Comparison of ENCODE assay signal across 9 mouse cellular contexts in genomic region chr3:89481488-89481887, GRCm38 (mm10). TPM values are rescaled to one million over a fixed set of nuclear protein-coding genes. Genes with fewer than 3 reads are reported as not detected.
DNase-seq lines count a peak whose midpoint lies in the region; ATAC-seq and TF ChIP-seq lines count a peak whose summit lies in the region.
"Had no signal": no experiment of that assay in that cellular context is flagged by ENCODE, and none has a peak within 500 bp of the region (broad histone marks: within the 10 kb centered on the region; RNA-seq: fewer than 3 reads in every experiment).

No protein-coding gene starts in this region.

- peak; percentile 61 for TF ChIP-seq CTCF in gastrocnemius, adult 2 months (IDR thresholded peaks at IDR 0.05)
- peak; percentile 94 for TF ChIP-seq CTCF in Patski (IDR thresholded peaks at IDR 0.05)

- in situ Hi-C loops in Patski (cut with MboI; ENCODE audit: low pct_unique_long_range_greater_than_20kb), result loop anchor here (5.0 kb wide), 1 partner anchor 144 kb away; the partner anchor contains the start of gene Efna4

- intact Hi-C loops in gastrocnemius, adult 2 months (cut with DNase I), result no loop called here

- DNase-seq in gastrocnemius, adult 2 months, result peak; percentile 20
- DNase-seq in gastrocnemius, postnatal 4 days (ENCODE audit: low spot score in 2 of 2), result no peak
- DNase-seq in 3T3-L1 (ENCODE audit: low read depth, low spot score), result peak; percentile 49
- DNase-seq in Patski (ENCODE audit: low read depth, low spot score), result no peak
- peak; percentile 38 to 55 for DNase-seq in lung, postnatal 4 days
- DNase-seq in layer of hippocampus, adult 8-10 months (ENCODE audit: low spot score in 2 of 2), result no peak
- DNase-seq in adrenal gland, adult 8-10 months, result no peak
- no peak for DNase-seq in gastrocnemius, postnatal 10 days

- H3K27me3 ChIP-seq in Patski, result peaks cover 2% of the 10 kb centered on the region
- H3K27me3 ChIP-seq: heart, embryonic 15.5 days had no signal

- H3K27ac ChIP-seq in gastrocnemius, adult 2 months, result no peak overlapping the region
- H3K27ac ChIP-seq: heart, embryonic 15.5 days had no signal

- H3K4me3 ChIP-seq in gastrocnemius, adult 2 months, result no peak overlapping the region
- H3K4me3 ChIP-seq: heart, embryonic 15.5 days had no signal

- CTCF ChIA-PET in Patski (lab: Charles Lee), result interaction anchor here (0.7 to 2.7 kb wide), 6 partner anchors 12 to 142 kb away, joined by 3 to 22 read pairs (median 5); partner anchors contain the start of genes Cks1b and Shc1

- POLR2A ChIA-PET in Patski (lab: Charles Lee), result interaction anchor here (1.0 to 1.5 kb wide), 3 partner anchors 9 to 85 kb away, joined by 3 to 4 read pairs (median 3); no protein-coding TSS in a partner anchor

- no peak for ATAC-seq in Patski

RNA-seq across cellular contexts. Expression of gene Pmvk, which starts 27.1 kb away (rescaled TPM):
- total RNA-seq in gastrocnemius, adult 2 months (2021), result 10 to 100 TPM in 1 of 2 experiments, 1 to 10 TPM in 1; 6.3 to 11.1 TPM
- 10 to 100 TPM; 13.1 to 16.1 TPM for total RNA-seq in gastrocnemius, postnatal 4 days (2021)
- 40.7 TPM for polyA plus RNA-seq in Patski (2021)
- total RNA-seq in layer of hippocampus, adult 8-10 months (2022), result 10 to 100 TPM; 29.5 to 33.7 (median 31.3) TPM
- total RNA-seq in adrenal gland, adult 8-10 months (2022), result 10 to 100 TPM; 14.3 to 19.5 (median 15.7) TPM
- 1 to 10 TPM; 9.8 to 9.9 TPM for total RNA-seq in gastrocnemius, postnatal 10 days (2021)

RNA-seq across cellular contexts. Expression of gene Kcnn3, which starts 38.5 kb away (rescaled TPM):
- 1 to 10 TPM; 1.4 to 4.1 TPM for total RNA-seq in gastrocnemius, adult 2 months (2021)
- 10 to 100 TPM; 13.6 to 16.5 TPM for total RNA-seq in gastrocnemius, postnatal 4 days (2021)
- 0.04 TPM for polyA plus RNA-seq in Patski (2021)
- total RNA-seq in layer of hippocampus, adult 8-10 months (2022), result 10 to 100 TPM; 21.9 to 26.5 (median 25.8) TPM
- 1 to 10 TPM; 3.8 to 6.6 (median 5.2) TPM for total RNA-seq in adrenal gland, adult 8-10 months (2022)
- total RNA-seq in gastrocnemius, postnatal 10 days (2021), result 10 to 100 TPM in 1 of 2 experiments, 1 to 10 TPM in 1; 6.9 to 11.9 TPM

RNA-seq across cellular contexts. Expression of gene Pbxip1, which starts 45.0 kb away (rescaled TPM):
- total RNA-seq in gastrocnemius, adult 2 months (2021), result 100 to 1,000 TPM; 202 to 227 TPM
- 100 to 1,000 TPM; 193 to 208 TPM for total RNA-seq in gastrocnemius, postnatal 4 days (2021)
- 354 TPM for polyA plus RNA-seq in Patski (2021)
- total RNA-seq in layer of hippocampus, adult 8-10 months (2022), result 10 to 100 TPM; 39.6 to 71.2 (median 51.8) TPM
- 100 to 1,000 TPM in 2 of 4 experiments, 10 to 100 TPM in 2; 57.0 to 119 (median 81.5) TPM for total RNA-seq in adrenal gland, adult 8-10 months (2022)
- total RNA-seq in gastrocnemius, postnatal 10 days (2021), result 100 to 1,000 TPM; 155 to 167 TPM

RNA-seq across cellular contexts. Expression of gene Pygo2, which starts 51.5 kb away (rescaled TPM):
- total RNA-seq in gastrocnemius, adult 2 months (2021), result 10 to 100 TPM in 1 of 2 experiments, 1 to 10 TPM in 1; 9.5 to 10.1 TPM
- 10 to 100 TPM; 31.9 to 35.0 TPM for total RNA-seq in gastrocnemius, postnatal 4 days (2021)
- 68.4 TPM for polyA plus RNA-seq in Patski (2021)
- total RNA-seq in layer of hippocampus, adult 8-10 months (2022), result 10 to 100 TPM; 49.4 to 61.0 (median 53.9) TPM
- total RNA-seq in adrenal gland, adult 8-10 months (2022), result 10 to 100 TPM; 42.1 to 45.1 (median 44.3) TPM
- total RNA-seq in gastrocnemius, postnatal 10 days (2021), result 10 to 100 TPM; 15.9 to 22.2 TPM

Comparison
In these comparisons a context has a peak if more than half of its experiments do, and no peak if none do; other contexts are left out.
1. DNase-seq: peak in gastrocnemius, adult 2 months (single experiment), 3T3-L1 (single experiment) and lung, postnatal 4 days (2 of 2); none in gastrocnemius, postnatal 4 days (0 of 2), Patski (single experiment), layer of hippocampus, adult 8-10 months (0 of 2), adrenal gland, adult 8-10 months (single experiment) and gastrocnemius, postnatal 10 days (single experiment).